Mouse (Mus musculus) forebrain, embryonic 13.5 days (tissue): Measurements from ENCODE around the gene Adgrv1. TPM values are rescaled to one million over a fixed set of nuclear protein-coding genes. Genes with fewer than 3 reads are reported as not detected.

Experiments
- ATAC-seq: fragments of 200-750 bp; cut with Nextera tagmentation; 2 replicates; pipeline ENCODE4 v1.8.0; 2017
- H3K27ac ChIP-seq: fragments of 300-500 bp; sonication (generic); 2 replicates; pipeline ENCODE4 v1.5.1; 2015; ENCODE audit warnings: inconsistent platforms, mild to moderate bottlenecking, moderate library complexity
- H3K27me3 ChIP-seq: fragments of 300-500 bp; sonication (generic); 2 replicates; pipeline ENCODE4 v1.6.1; 2015; ENCODE audit warnings: mild to moderate bottlenecking, inconsistent platforms
- H3K36me3 ChIP-seq: fragments of 300-500 bp; sonication (generic); 2 replicates; pipeline ENCODE4 v1.6.1; 2015; ENCODE audit warnings: mild to moderate bottlenecking, inconsistent platforms; ENCODE audit not compliant: poor library complexity, severe bottlenecking
- H3K4me1 ChIP-seq: fragments of 300-500 bp; sonication (generic); 2 replicates; pipeline ENCODE4 v1.6.1; 2015; ENCODE audit warnings: inconsistent platforms
- H3K4me2 ChIP-seq: fragments of 300-500 bp; sonication (generic); 2 replicates; pipeline ENCODE4 v1.6.1; 2015; ENCODE audit warnings: inconsistent platforms, mild to moderate bottlenecking, moderate library complexity
- H3K4me3 ChIP-seq: fragments of 300-500 bp; sonication (generic); 2 replicates; pipeline ENCODE4 v1.5.1; 2015; ENCODE audit warnings: mild to moderate bottlenecking, inconsistent platforms
- H3K9ac ChIP-seq: fragments of 300-500 bp; sonication (generic); 2 replicates; pipeline ENCODE4 v1.6.1; 2015; ENCODE audit warnings: mild to moderate bottlenecking, inconsistent platforms
- H3K9me3 ChIP-seq: fragments of 300-500 bp; sonication (generic); replicated peaks from 2 replicates; pipeline ENCODE4 v1.6.1; 2016; ENCODE audit warnings: inconsistent platforms
- WGBS: fragments of 180-500 bp; shearing (Covaris S2); methylation state at CpG from one replicate; pipeline ENCODE4 v1.1.7; 2015; 5-methylcytosine and 5-hydroxymethylcytosine counted together
- polyA plus RNA-seq: library from polyadenylated mRNA; unstranded; fragments of >200 nt; fragmentation: Nextera tagmentation; extraction: Ambion mirVana; gene quantifications from 2 replicates; pipeline ENCODE4 v1.2.1, GENCODE M21; 2015

The Adgrv1 gene
- polyA plus RNA-seq, 1 experiment from 2014 or later, result 31.3 TPM

DNA sequence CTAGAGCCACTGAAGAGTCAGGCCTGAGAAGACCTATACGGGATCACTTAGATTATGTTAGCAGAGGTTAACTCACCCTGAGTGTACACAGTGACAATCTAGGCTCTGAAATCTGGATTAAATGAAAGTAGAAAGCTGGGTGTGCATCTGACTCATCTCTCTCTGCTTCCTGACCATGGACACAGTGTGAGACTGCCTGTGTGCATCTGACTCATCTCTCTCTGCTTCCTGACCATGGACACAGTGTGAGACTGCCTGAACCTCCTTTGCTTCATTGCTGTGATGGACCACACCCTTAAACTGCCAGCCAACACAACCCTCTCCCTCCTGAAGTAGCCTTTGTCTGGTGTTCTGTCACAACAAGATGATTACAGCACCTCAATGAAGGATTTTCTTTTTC, 231.2 kb downstream of the Adgrv1 start:
- ATAC-seq, result no peak
- Histone ChIP-seq H3K9me3 (no peaks in the 10 kb centered on the region), H3K4me3 (no peak overlapping the region), H3K4me1 (no peaks in the 10 kb centered on the region), H3K27ac (no peak overlapping the region), H3K9ac (no peak overlapping the region), H3K4me2 (no peak overlapping the region), H3K27me3 (no peaks in the 10 kb centered on the region), H3K36me3 (peaks cover 21% of the 10 kb centered on the region; the same call in 1 of the 2 replicates)
- WGBS, result 89% methylated on average over 1 of the region's 1 CpGs

DNA sequence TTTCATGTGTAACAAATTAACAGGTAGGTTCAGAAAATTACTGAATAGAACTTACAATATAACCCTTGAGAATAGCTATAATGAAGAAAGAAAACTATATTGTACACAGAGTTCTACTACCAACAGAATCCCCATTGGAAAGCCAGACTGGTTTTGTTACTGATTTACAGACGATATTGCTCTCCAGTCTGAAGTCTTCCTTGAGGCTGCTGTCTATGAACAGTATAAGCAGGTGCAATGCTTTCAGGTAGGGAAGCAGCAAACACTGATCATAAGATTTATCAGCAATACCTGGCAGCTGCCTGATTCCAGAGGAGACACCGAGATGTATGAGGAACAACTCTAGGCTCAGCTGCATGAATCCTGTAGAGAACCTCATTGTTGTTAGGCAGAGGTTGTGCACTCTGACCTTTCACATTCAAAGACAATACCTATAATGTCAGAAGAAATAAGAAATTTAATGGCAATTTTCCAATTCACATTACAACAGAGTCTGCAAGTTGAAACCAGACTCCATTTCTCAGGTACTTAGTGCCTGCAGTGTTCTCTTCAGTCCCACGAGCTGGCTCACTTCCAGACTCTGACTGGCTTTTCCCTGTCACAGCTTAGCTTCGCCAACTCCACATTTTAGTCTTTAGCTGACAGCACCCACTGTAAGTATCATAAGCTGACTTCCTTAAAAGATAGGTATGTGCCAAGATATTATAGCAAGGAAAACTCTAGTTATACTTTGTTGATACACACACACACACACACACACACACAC, 247.2 kb downstream of the Adgrv1 start:
- 87% methylated on average over 4 of the region's 4 CpGs for WGBS
- no peak overlapping the region for H3K4me2 ChIP-seq
- ATAC-seq, result peak; percentile 41; the same call in 1 of the 2 replicates
- no peaks in the 10 kb centered on the region for H3K4me1 ChIP-seq
- no peaks in the 10 kb centered on the region for H3K27me3 ChIP-seq
- H3K36me3 ChIP-seq, result peaks cover 11% of the 10 kb centered on the region; the same call in 1 of the 2 replicates
- no peaks in the 10 kb centered on the region for H3K9me3 ChIP-seq
- no peak overlapping the region for H3K27ac ChIP-seq
- H3K4me3 ChIP-seq, result no peak overlapping the region
- no peak overlapping the region for H3K9ac ChIP-seq

DNA sequence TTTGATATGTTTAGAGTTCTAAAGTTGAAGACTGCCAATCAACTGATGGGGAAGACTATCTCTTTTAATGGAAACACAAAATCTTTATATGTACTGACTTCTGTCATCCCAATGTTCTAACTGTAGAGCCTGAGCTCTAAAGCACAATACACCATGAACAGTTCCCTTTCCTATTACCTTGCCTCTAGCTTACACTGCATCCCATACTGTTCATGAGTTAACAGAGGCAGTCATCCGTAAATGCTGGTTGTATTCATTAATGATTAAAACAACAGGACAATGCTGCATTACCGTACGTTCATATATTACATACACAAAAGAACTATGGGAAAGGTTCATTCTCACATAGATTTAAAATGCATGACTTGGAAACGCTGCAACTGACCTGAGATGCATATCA, 251.1 kb downstream of the Adgrv1 start:
- ATAC-seq, result no peak
- 72% methylated on average over 4 of the region's 4 CpGs for WGBS
- Histone ChIP-seq H3K27me3 (no peaks in the 10 kb centered on the region), H3K4me1 (no peaks in the 10 kb centered on the region), H3K4me2 (no peak overlapping the region), H3K9ac (no peak overlapping the region), H3K36me3 (peaks cover 6% of the 10 kb centered on the region; the same call in 1 of the 2 replicates), H3K4me3 (no peak overlapping the region), H3K9me3 (no peaks in the 10 kb centered on the region), H3K27ac (no peak overlapping the region)

DNA sequence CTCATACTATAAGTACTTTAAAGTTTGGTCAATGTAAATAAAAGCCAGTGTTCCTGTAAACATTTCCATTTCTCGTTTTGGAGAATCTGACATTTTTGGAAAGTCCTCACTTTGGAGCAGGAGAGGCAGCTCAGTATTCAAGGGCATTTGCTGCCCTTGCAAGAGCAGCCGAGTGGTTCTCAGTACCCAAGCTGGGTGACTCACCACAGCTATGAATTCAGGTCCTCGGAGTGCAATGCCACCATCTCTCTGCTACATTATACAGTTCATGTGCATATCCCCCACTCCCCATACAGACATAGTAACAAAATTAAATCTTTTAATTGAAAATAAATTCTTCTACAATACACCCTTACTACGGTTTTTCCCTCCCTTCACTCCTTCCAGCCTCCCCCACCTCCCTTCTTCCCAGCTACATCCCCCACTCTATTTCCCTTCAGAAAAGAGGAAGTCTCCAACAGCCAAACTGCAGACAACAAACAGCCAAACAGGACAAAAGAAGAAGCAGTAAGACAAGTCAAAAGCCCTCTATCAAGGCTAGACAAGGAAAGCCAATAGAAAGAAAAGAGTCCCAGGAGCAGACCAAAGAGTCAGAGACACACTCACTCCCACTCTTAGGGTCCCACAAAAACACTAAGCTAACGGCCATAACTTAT, 262.0 kb downstream of the Adgrv1 start:
- no peaks in the 10 kb centered on the region for H3K9me3 ChIP-seq
- H3K4me1 ChIP-seq, result no peaks in the 10 kb centered on the region
- no peak overlapping the region for H3K4me2 ChIP-seq
- 84% methylated on average over 5 of the region's 5 CpGs for WGBS
- H3K27me3 ChIP-seq, result no peaks in the 10 kb centered on the region
- no peak overlapping the region for H3K4me3 ChIP-seq
- H3K9ac ChIP-seq, result no peak overlapping the region
- H3K27ac ChIP-seq, result no peak overlapping the region
- ATAC-seq, result no peak
- peaks cover 5% of the 10 kb centered on the region; the same call in 1 of the 2 replicates for H3K36me3 ChIP-seq

DNA sequence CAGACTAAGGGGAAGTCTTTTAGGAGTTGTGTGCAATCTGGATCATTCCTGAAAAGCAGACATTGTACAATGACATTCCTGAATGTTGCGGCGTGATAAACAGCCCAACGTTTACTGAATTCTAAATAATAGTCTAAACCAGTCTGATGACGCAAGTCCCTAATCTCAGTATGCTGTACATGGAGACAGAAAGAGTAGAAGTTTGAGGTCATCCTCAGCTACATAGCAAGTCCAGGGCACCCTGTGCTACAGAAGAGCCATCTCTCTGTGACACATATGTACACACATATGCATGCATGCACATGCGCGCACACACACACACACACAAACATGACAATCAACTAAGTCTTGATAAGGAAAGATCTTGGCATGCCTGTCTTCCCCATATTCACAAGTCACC, 262.8 kb downstream of the Adgrv1 start:
- H3K4me3 ChIP-seq, result no peak overlapping the region
- peaks cover 5% of the 10 kb centered on the region; the same call in 1 of the 2 replicates for H3K36me3 ChIP-seq
- no peak for ATAC-seq
- H3K9me3 ChIP-seq, result no peaks in the 10 kb centered on the region
- H3K27me3 ChIP-seq, result no peaks in the 10 kb centered on the region
- H3K4me1 ChIP-seq, result no peaks in the 10 kb centered on the region
- no peak overlapping the region for H3K27ac ChIP-seq
- H3K9ac ChIP-seq, result no peak overlapping the region
- WGBS, result 93% methylated on average over 6 of the region's 6 CpGs
- H3K4me2 ChIP-seq, result no peak overlapping the region

DNA sequence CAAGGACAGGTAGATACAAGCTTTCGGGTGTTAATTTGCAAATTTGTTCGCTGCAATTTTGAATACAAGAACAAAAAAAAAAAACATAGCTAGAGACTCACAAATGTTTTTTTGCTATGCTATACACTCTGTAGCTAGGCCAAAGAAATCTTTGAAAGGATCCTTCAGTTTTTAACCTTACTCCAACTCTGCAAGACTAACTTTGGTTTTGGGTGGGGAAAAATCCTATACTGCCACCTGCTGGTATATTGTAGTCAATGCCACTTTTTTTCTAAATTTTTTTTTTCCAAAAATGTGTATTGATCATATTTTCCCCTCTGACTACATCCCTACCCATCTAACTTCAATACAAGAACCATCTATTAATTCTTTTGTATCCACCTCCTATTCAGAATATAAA, 263.4 kb downstream of the Adgrv1 start:
- Histone ChIP-seq H3K27ac (no peak overlapping the region), H3K27me3 (no peaks in the 10 kb centered on the region), H3K4me1 (no peaks in the 10 kb centered on the region), H3K36me3 (peaks cover 5% of the 10 kb centered on the region; the same call in 1 of the 2 replicates), H3K9ac (no peak overlapping the region), H3K4me3 (no peak overlapping the region), H3K4me2 (no peak overlapping the region), H3K9me3 (no peaks in the 10 kb centered on the region)
- ATAC-seq, result peak; percentile 73; the same call in 1 of the 2 replicates
- WGBS, result 85% methylated on average over 2 of the region's 2 CpGs

DNA sequence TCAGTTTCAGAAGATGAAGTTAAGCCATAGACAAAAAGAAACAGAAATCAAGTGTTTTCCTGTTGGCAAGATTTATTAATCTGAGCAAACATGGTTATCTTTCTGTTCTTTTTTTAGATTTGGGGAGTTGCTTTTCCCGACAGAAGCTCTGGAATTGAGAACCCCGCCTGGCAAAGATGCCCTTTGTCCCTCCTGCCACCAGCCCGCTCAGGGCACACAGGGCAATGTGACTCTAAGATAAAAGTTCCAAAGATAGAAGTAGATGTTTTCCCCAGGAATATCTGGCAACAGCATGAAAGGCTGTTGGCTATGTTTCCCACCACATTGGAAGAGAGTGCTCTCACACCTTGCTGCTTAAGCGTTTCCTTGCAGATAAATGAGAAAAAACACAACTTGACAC, 264.0 kb downstream of the Adgrv1 start:
- Histone ChIP-seq H3K27me3 (no peaks in the 10 kb centered on the region), H3K4me3 (no peak overlapping the region), H3K4me2 (no peak overlapping the region), H3K36me3 (peaks cover 5% of the 10 kb centered on the region; the same call in 1 of the 2 replicates), H3K4me1 (no peaks in the 10 kb centered on the region), H3K9ac (no peak overlapping the region), H3K27ac (no peak overlapping the region), H3K9me3 (no peaks in the 10 kb centered on the region)
- no peak for ATAC-seq
- WGBS, result 86% methylated on average over 4 of the region's 4 CpGs

DNA sequence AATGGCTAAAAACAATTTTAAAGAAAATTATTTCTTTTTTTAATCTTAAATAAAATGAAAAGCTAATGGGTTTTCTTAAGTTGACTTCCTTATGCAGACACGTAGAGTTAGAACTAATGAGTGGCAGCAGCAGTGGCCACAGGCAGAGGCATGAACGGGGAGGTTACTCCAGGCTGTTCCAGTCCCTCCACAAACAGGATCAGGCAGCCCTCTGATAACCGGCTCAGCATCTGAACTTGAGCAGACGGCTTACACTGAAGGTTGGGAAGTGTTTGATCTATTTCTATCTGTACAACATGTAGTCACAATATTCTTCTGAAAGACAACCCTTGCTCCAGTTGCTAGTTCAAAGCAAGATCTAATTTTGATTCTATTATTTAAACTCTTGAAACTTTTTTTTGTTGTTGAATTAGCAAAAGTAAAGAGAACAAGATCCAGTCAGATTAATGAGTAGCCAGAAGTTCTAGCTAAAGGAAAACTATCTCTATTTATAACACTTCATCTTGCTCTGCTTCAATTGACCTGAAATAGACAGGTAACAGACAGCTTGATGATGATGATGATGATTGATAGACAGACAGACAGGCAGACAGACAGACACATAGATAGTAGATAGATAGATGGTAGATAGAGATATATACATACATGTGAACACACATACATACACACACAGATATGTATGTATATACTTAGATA, 265.1 kb downstream of the Adgrv1 start:
- Histone ChIP-seq H3K4me2 (no peak overlapping the region), H3K36me3 (peaks cover 5% of the 10 kb centered on the region; the same call in 1 of the 2 replicates), H3K4me1 (no peaks in the 10 kb centered on the region), H3K4me3 (no peak overlapping the region), H3K9ac (no peak overlapping the region), H3K27me3 (no peaks in the 10 kb centered on the region), H3K9me3 (no peaks in the 10 kb centered on the region), H3K27ac (no peak overlapping the region)
- ATAC-seq, result no peak
- 92% methylated on average over 4 of the region's 4 CpGs for WGBS

DNA sequence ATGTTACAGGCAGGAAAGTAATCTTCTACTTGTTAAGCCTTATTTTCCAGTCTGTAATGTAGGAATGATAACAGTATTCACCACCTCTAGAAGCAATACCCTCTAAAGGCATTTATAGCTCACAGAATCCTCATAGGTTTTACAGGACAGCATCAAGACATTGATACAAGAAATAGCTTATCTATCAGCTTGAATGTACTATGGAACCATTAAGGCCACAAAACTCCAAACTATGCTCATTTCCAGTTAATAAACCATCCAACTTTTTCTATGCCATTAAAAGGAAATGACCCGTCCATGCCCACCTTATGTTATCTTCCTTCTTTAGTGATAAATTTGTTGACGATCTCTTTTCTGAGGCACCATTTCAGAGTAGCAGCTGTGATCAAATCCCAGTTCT, 272.6 kb downstream of the Adgrv1 start:
- ATAC-seq, result no peak
- no peaks in the 10 kb centered on the region for H3K9me3 ChIP-seq
- 91% methylated on average over 2 of the region's 2 CpGs for WGBS

DNA sequence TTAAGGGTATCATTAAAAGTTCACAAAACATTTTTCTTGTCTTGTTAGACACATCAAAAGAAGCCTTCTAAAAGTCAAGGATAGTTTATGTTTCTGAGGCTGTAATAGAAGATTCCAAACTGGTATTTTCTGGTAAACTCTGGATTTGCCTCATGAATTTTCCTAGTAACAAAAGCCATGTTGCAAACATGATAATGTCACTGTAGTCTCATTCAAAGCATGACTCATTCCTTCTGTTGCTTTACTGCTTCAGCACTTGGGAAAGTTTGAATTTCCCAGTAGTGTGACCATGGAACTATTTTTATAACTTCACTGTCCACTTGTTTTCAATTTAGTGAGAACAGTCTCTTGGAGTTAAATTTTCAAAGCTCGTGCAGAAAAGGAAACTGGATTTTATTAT, 274.2 kb downstream of the Adgrv1 start:
- Histone ChIP-seq H3K9me3 (no peaks in the 10 kb centered on the region), H3K27ac (no peak overlapping the region), H3K9ac (no peak overlapping the region), H3K4me1 (no peaks in the 10 kb centered on the region), H3K4me2 (no peak overlapping the region), H3K4me3 (no peak overlapping the region), H3K27me3 (no peaks in the 10 kb centered on the region), H3K36me3 (no peaks in the 10 kb centered on the region)
- no peak for ATAC-seq
- WGBS, result 82% methylated on average over 1 of the region's 1 CpGs

More for the DNA sequence above, 272.6 kb downstream of the Adgrv1 start:
- Histone ChIP-seq H3K27ac (no peak overlapping the region), H3K4me1 (no peaks in the 10 kb centered on the region), H3K27me3 (no peaks in the 10 kb centered on the region), H3K4me3 (no peak overlapping the region), H3K36me3 (no peaks in the 10 kb centered on the region), H3K4me2 (no peak overlapping the region), H3K9ac (no peak overlapping the region)

DNA sequence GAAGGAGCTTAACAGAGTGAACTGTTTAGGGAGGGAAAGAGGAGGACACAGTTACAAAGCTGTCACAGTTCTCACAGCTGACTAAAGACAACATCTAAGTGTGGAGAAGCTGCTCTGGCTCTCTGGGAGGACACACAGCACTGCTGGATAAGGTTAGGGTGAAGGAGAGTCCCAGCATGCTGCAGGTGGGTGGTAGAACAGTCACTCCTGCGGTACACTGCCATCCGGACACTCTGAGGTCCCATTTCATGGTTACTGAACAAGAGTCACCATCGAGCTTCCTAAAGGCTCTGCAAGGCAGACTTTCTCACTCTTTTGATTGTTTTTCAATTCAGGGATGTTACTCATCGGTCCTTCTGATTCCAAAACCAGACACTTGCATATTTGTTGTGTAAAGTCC, 274.6 kb downstream of the Adgrv1 start:
- Histone ChIP-seq H3K9me3 (no peaks in the 10 kb centered on the region), H3K36me3 (no peaks in the 10 kb centered on the region), H3K4me2 (no peak overlapping the region), H3K27ac (no peak overlapping the region), H3K4me1 (no peaks in the 10 kb centered on the region), H3K27me3 (no peaks in the 10 kb centered on the region), H3K4me3 (no peak overlapping the region), H3K9ac (no peak overlapping the region)
- no peak for ATAC-seq
- 92% methylated on average over 4 of the region's 4 CpGs for whole genome bisulfite sequencing

DNA sequence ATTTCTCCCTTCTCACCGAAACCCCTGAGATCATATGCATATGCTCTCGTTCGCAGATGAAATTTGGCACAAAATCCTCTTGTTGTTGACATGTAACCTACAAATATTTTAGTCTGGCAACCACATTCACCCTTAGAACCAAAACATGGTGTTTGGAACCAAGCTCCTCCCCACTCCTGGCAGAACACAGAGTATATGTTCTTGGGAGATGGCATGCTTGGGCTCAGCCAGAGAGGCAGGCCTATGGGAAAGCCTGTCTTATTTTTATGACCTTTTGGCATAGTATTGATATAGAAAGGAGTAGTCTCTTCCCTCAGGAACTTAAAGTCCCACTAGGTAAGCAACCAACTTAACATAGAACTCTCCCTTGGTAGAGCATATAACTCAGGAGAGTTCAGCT, 275.7 kb downstream of the Adgrv1 start:
- Histone ChIP-seq H3K27ac (no peak overlapping the region), H3K27me3 (no peaks in the 10 kb centered on the region), H3K4me3 (no peak overlapping the region), H3K4me2 (no peak overlapping the region), H3K9me3 (no peaks in the 10 kb centered on the region), H3K9ac (no peak overlapping the region), H3K36me3 (no peaks in the 10 kb centered on the region), H3K4me1 (no peaks in the 10 kb centered on the region)
- WGBS, result 93% methylated on average over 3 of the region's 3 CpGs
- ATAC-seq, result no peak
